ENCODE assay signal across 9 mouse cellular contexts in genomic region chr8:84065037-84065436, GRCm38 (mm10). TPM values are rescaled to one million over a fixed set of nuclear protein-coding genes. Genes with fewer than 3 reads are reported as not detected.
DNase-seq lines count a peak whose midpoint lies in the region; ATAC-seq and TF ChIP-seq lines count a peak whose summit lies in the region.
"Had no signal": no experiment of that assay in that cellular context is flagged by ENCODE, and none has a peak within 500 bp of the region (broad histone marks: within the 10 kb centered on the region; RNA-seq: fewer than 3 reads in every experiment).

Gene Gm10643 (minus strand): TSS chr8:84065137.

- DNase-seq in heart, adult 11 months, result no peak
- DNase-seq in liver, embryonic 14.5 days (ENCODE audit: low read depth in 3 of 3, low spot score in 3 of 3), result no peak
- no peak for DNase-seq in MN1 (ENCODE audit: low spot score)
- no peak for DNase-seq in frontal cortex, postnatal 25 days (ENCODE audit: low spot score in 2 of 2)
- DNase-seq in layer of hippocampus, adult 11-12 months (ENCODE audit: low spot score), result no peak
- DNase-seq: cerebellum, postnatal 36 days had no signal

- H3K79me3 ChIP-seq in C2C12 (ENCODE audit: low read depth), result peaks cover 22% of the 10 kb centered on the region

- peak within 1 kb of the TSS; percentile 81 for H3K9ac ChIP-seq in heart, embryonic 11.5 days (ENCODE audit: low read depth, low read length)
- H3K9ac ChIP-seq in forebrain, embryonic 13.5 days, result peak within 1 kb of the TSS; percentile 72
- peak within 1 kb of the TSS; percentile 85 for H3K9ac ChIP-seq in liver, embryonic 14.5 days (replicated peaks)

- no peaks in the 10 kb centered on the region for H3K27me3 ChIP-seq in heart, embryonic 11.5 days (ENCODE audit: control insufficient read depth, insufficient read depth, low read length)
- no peaks in the 10 kb centered on the region for H3K27me3 ChIP-seq in C2C12 (ENCODE audit: control insufficient read depth, insufficient read depth, insufficient read length)
- H3K27me3 ChIP-seq in forebrain, embryonic 13.5 days, result no peaks in the 10 kb centered on the region
- H3K27me3 ChIP-seq in liver, embryonic 14.5 days (ENCODE audit: control insufficient read depth, insufficient read depth, low read length), result no peaks in the 10 kb centered on the region

- 93% methylated on average over 1 of the region's 1 CpGs for WGBS in heart, embryonic 11.5 days (ENCODE audit: insufficient replicate concordance)
- WGBS in forebrain, embryonic 13.5 days, result 90% methylated on average over 1 of the region's 1 CpGs
- 79% methylated on average over 1 of the region's 1 CpGs for WGBS in liver, embryonic 14.5 days (ENCODE audit: insufficient replicate concordance)

- peak within 1 kb of the TSS; percentile 87 for H3K4me3 ChIP-seq in heart, embryonic 11.5 days (ENCODE audit: low read depth, low read length)
- peak within 1 kb of the TSS; percentile 55 for H3K4me3 ChIP-seq in C2C12 (ENCODE audit: insufficient read depth, poor library complexity, severe bottlenecking)
- peak within 1 kb of the TSS; percentile 88 for H3K4me3 ChIP-seq in forebrain, embryonic 13.5 days
- H3K4me3 ChIP-seq in liver, embryonic 14.5 days (ENCODE audit: insufficient read depth in 1 of 2, low read depth in 2 of 2, low read length in 2 of 2), result peak within 1 kb of the TSS; percentile 76 to 91

- peaks cover 28% of the 10 kb centered on the region for H3K79me2 ChIP-seq in C2C12 (ENCODE audit: control insufficient read depth, insufficient read depth)

- no peaks in the 10 kb centered on the region for H3K9me3 ChIP-seq in heart, embryonic 11.5 days (replicated peaks; ENCODE audit: control insufficient read depth, low read length)
- H3K9me3 ChIP-seq in forebrain, embryonic 13.5 days (replicated peaks), result no peaks in the 10 kb centered on the region
- no peaks in the 10 kb centered on the region for H3K9me3 ChIP-seq in liver, embryonic 14.5 days (ENCODE audit: control insufficient read depth, low read length)

- no peak for TF ChIP-seq CTCF in C2C12 (IDR thresholded peaks at IDR 0.05; ENCODE audit: control insufficient read depth, insufficient read depth, insufficient read length)
- TF ChIP-seq CTCF in liver, embryonic 14.5 days (IDR thresholded peaks at IDR 0.05; ENCODE audit: low read depth), result no peak

- H3K4me1 ChIP-seq in heart, embryonic 11.5 days (ENCODE audit: control insufficient read depth, insufficient read depth, low read length), result peaks cover 26% of the 10 kb centered on the region
- peaks cover 32% of the 10 kb centered on the region for H3K4me1 ChIP-seq in forebrain, embryonic 13.5 days
- H3K4me1 ChIP-seq in liver, embryonic 14.5 days (replicated peaks; ENCODE audit: control insufficient read depth in 2 of 2, insufficient read depth in 2 of 2, low read length in 1 of 2), result peaks cover 0 to 29% of the 10 kb centered on the region in 2 experiments

- H3K27ac ChIP-seq in heart, embryonic 11.5 days (ENCODE audit: low read depth, low read length), result peak within 1 kb of the TSS; percentile 98
- H3K27ac ChIP-seq in forebrain, embryonic 13.5 days, result peak within 1 kb of the TSS; percentile 75; the same call in 1 of the 2 replicates
- H3K27ac ChIP-seq in liver, embryonic 14.5 days, result peak within 1 kb of the TSS; percentile 97

- no peak for TF ChIP-seq EP300 in liver, embryonic 14.5 days (IDR thresholded peaks at IDR 0.05; ENCODE audit: low read depth)

- H3K36me3 ChIP-seq in heart, embryonic 11.5 days (ENCODE audit: control insufficient read depth, insufficient read depth, low read length), result no peaks in the 10 kb centered on the region
- no peaks in the 10 kb centered on the region for H3K36me3 ChIP-seq in C2C12 (ENCODE audit: control insufficient read depth, insufficient read depth)
- no peaks in the 10 kb centered on the region for H3K36me3 ChIP-seq in forebrain, embryonic 13.5 days (ENCODE audit: poor library complexity, severe bottlenecking)
- H3K36me3 ChIP-seq in liver, embryonic 14.5 days (replicated peaks; ENCODE audit: control insufficient read depth, insufficient read depth, low read depth), result no peaks in the 10 kb centered on the region

- H3ac ChIP-seq in C2C12 (ENCODE audit: control insufficient read depth, insufficient read length, low read depth), result peak within 1 kb of the TSS; percentile 62

- no peak for ATAC-seq in heart, embryonic 11.5 days (replicated peaks; ENCODE audit: insufficient number of reproducible peaks, low FRiP score, low TSS enrichment)
- no peak for ATAC-seq in forebrain, embryonic 13.5 days
- ATAC-seq in liver, embryonic 14.5 days (ENCODE audit: insufficient read depth), result no peak

- H3K4me2 ChIP-seq in heart, embryonic 11.5 days, result peak within 1 kb of the TSS; percentile 78
- peak within 1 kb of the TSS; percentile 72 for H3K4me2 ChIP-seq in forebrain, embryonic 13.5 days
- H3K4me2 ChIP-seq in liver, embryonic 14.5 days (ENCODE audit: low read depth), result peak within 1 kb of the TSS; percentile 95

TF ChIP-seq in C2C12, 6 proteins besides CTCF, POLR2A, EP300 and RAD21:
- no peak for TF ChIP-seq CEBPB (IDR thresholded peaks at IDR 0.05; ENCODE audit: low read depth)
- TF ChIP-seq FOSL1 (IDR thresholded peaks at IDR 0.05; ENCODE audit: insufficient read depth, low read length, poor library complexity, severe bottlenecking), result no peak
- TF ChIP-seq MYOG (IDR thresholded peaks at IDR 0.05; ENCODE audit: control insufficient read depth, extremely low read depth, insufficient read length), result no peak

RNA-seq across cellular contexts. Expression of gene Gm10643, which starts in this region (rescaled TPM):
- 1.0 and 1.1 TPM in 2 replicates for polyA plus RNA-seq in heart, embryonic 11.5 days (2014; fragmentation: Nextera tagmentation; extraction: Ambion mirVana)
- polyA plus RNA-seq in C2C12 (2012; fragmentation: generic; extraction: Trizol), result 0.49 TPM
- 1.1 and 1.5 TPM in 2 replicates for polyA plus RNA-seq in forebrain, embryonic 13.5 days (2015; fragmentation: Nextera tagmentation; extraction: Ambion mirVana)
- polyA plus RNA-seq in liver, embryonic 14.5 days (2012; rRNA removed), result 0.08 and 0.22 TPM in 2 replicates
- polyA plus RNA-seq in liver, embryonic 14.5 days (2014; fragmentation: Nextera tagmentation; extraction: Ambion mirVana), result 0.16 TPM in 1 of 2 replicates, not detected in the other
